Comparison of ENCODE assay signal across 8 mouse cellular contexts in the genomic region with DNA sequence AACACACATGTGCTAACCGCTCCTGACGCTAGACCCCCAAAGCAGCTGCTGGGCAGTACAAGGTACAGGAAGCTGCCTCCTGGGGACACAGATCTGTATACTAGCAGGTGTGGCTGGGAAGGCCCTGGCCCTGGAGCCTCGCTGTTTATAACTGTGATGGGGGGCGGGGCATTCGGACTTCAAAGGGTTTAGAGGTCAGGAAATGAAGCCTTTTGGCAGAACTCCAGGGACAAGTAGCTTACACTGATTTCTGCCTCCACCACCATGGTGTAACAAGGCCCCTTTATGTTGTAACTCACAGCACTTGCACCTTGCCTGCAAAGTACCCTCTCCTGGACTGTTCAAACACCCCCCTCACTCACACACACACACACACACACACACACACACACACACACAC.
DNase-seq lines count a peak whose midpoint lies in the region; ATAC-seq and TF ChIP-seq lines count a peak whose summit lies in the region.

No protein-coding gene starts in this region.

- TF ChIP-seq POLR2A in cortical plate, adult 2 months (IDR thresholded peaks at IDR 0.05; ENCODE audit: extremely low read depth, insufficient read depth, low read length) = no peak

- no peaks in the 10 kb centered on the region for H3K27me3 ChIP-seq in hindbrain, embryonic 10.5 days (ENCODE audit: insufficient read depth, poor library complexity, severe bottlenecking)
- no peaks in the 10 kb centered on the region for H3K27me3 ChIP-seq in hindbrain, embryonic 14.5 days (ENCODE audit: control insufficient read depth, insufficient read depth, low read length)
- no peaks in the 10 kb centered on the region for H3K27me3 ChIP-seq in limb, embryonic 11.5 days (ENCODE audit: control insufficient read depth, insufficient read depth, low read length)

- DNase-seq in hindbrain, embryonic 10.5 days (ENCODE audit: low spot score) = peak; percentile 23
- no peak for DNase-seq in hindbrain, embryonic 14.5 days (ENCODE audit: low spot score)
- DNase-seq in heart, postnatal 10 days = peak; percentile 69 to 70
- DNase-seq in limb, embryonic 11.5 days (ENCODE audit: low spot score) = peak; percentile 78
- peak; percentile 23 to 32 for DNase-seq in natural killer cell, adult 2 months (ENCODE audit: low spot score in 2 of 2)
- no peak for DNase-seq in right cerebral cortex, adult 18-20 months
- no peak for DNase-seq in cerebellum, adult 9-11 months

- no peak for TF ChIP-seq CTCF in cortical plate, adult 2 months (IDR thresholded peaks at IDR 0.05; ENCODE audit: extremely low read depth, insufficient read depth, low read length)

- intact Hi-C loops in heart, postnatal 10 days (cut with DNase I) = loop anchor here (5.0 kb wide), 1 partner anchor 40 kb away; no protein-coding TSS in a partner anchor

- H3K9me3 ChIP-seq in hindbrain, embryonic 10.5 days = no peaks in the 10 kb centered on the region
- H3K9me3 ChIP-seq in hindbrain, embryonic 14.5 days (ENCODE audit: control insufficient read depth, low read length) = no peaks in the 10 kb centered on the region
- no peaks in the 10 kb centered on the region for H3K9me3 ChIP-seq in limb, embryonic 11.5 days (ENCODE audit: control insufficient read depth, low read length)

- H3K27ac ChIP-seq in hindbrain, embryonic 10.5 days = 0 out of 2 replicates have a peak overlapping the region, but pooled peaks have one; percentile 36
- no peak overlapping the region for H3K27ac ChIP-seq in hindbrain, embryonic 14.5 days
- H3K27ac ChIP-seq in cortical plate, adult 2 months (ENCODE audit: insufficient read depth, low read length) = peak overlapping the region; percentile 57; the same call in 1 of the 2 replicates
- peak overlapping the region; percentile 68 for H3K27ac ChIP-seq in limb, embryonic 11.5 days (replicated peaks; ENCODE audit: low read depth, low read length)

- no peak overlapping the region for H3K4me3 ChIP-seq in hindbrain, embryonic 10.5 days
- H3K4me3 ChIP-seq in hindbrain, embryonic 14.5 days (replicated peaks; ENCODE audit: low read length) = no peak overlapping the region
- H3K4me3 ChIP-seq in cortical plate, adult 2 months (ENCODE audit: insufficient read depth, low read length) = no peak overlapping the region
- no peak overlapping the region for H3K4me3 ChIP-seq in limb, embryonic 11.5 days (ENCODE audit: low read depth, low read length)

- H3K9ac ChIP-seq in hindbrain, embryonic 14.5 days = no peak overlapping the region
- H3K9ac ChIP-seq in limb, embryonic 11.5 days (ENCODE audit: low read length) = no peak overlapping the region

- 33% methylated on average over 5 of the region's 5 CpGs for WGBS in hindbrain, embryonic 10.5 days
- WGBS in hindbrain, embryonic 14.5 days = 22% methylated on average over 5 of the region's 5 CpGs
- 2% methylated on average over 5 of the region's 5 CpGs for WGBS in limb, embryonic 11.5 days

- H3K4me1 ChIP-seq in hindbrain, embryonic 10.5 days (replicated peaks) = peaks cover 43% of the 10 kb centered on the region
- peaks cover 7% of the 10 kb centered on the region; the same call in 1 of the 2 replicates for H3K4me1 ChIP-seq in hindbrain, embryonic 14.5 days (replicated peaks; ENCODE audit: control insufficient read depth, insufficient read depth, low read length)
- H3K4me1 ChIP-seq in cortical plate, adult 2 months (ENCODE audit: control insufficient read depth, insufficient read depth, low read length) = no peaks in the 10 kb centered on the region
- peaks cover 33% of the 10 kb centered on the region for H3K4me1 ChIP-seq in limb, embryonic 11.5 days (ENCODE audit: control insufficient read depth, insufficient read depth, low read length)

- no peaks in the 10 kb centered on the region for H3K36me3 ChIP-seq in hindbrain, embryonic 10.5 days
- no peaks in the 10 kb centered on the region for H3K36me3 ChIP-seq in hindbrain, embryonic 14.5 days (replicated peaks; ENCODE audit: control insufficient read depth, insufficient read depth)
- H3K36me3 ChIP-seq in limb, embryonic 11.5 days (ENCODE audit: control insufficient read depth, insufficient read depth, low read length) = no peaks in the 10 kb centered on the region

- no peak overlapping the region for H3K4me2 ChIP-seq in hindbrain, embryonic 14.5 days (replicated peaks)
- H3K4me2 ChIP-seq in limb, embryonic 11.5 days (ENCODE audit: low read depth, severe bottlenecking) = no peak overlapping the region

- no peak for ATAC-seq in hindbrain, embryonic 14.5 days (ENCODE audit: low FRiP score)
- ATAC-seq in limb, embryonic 11.5 days (ENCODE audit: insufficient number of reproducible peaks, low FRiP score, low TSS enrichment, low read depth) = peak; percentile 72

Comparison
In these comparisons a context has a peak if more than half of its experiments do, and no peak if none do; other contexts are left out.
1. DNase-seq: peak in hindbrain, embryonic 10.5 days (single experiment), heart, postnatal 10 days (2 of 2), limb, embryonic 11.5 days (single experiment) and natural killer cell, adult 2 months (2 of 2); none in hindbrain, embryonic 14.5 days (single experiment), right cerebral cortex, adult 18-20 months (single experiment) and cerebellum, adult 9-11 months (single experiment).